Mouse (Mus musculus) liver, embryonic 11.5 days (tissue): ENCODE data around the gene N4bp3. TPM values are rescaled to one million over a fixed set of nuclear protein-coding genes. Genes with fewer than 3 reads are reported as not detected.

Experiments used
- ATAC-seq: fragments of 200-750 bp; cut with Nextera tagmentation; replicated peaks from 2 replicates; pipeline ENCODE4 v1.8.0; 2017; ENCODE audit warnings: moderate number of reproducible peaks, mild to moderate bottlenecking, moderate TSS enrichment, moderate library complexity; ENCODE audit not compliant: low FRiP score
- DNase-seq: peaks from one replicate; pipeline ENCODE4 v3.0.0-alpha.2; 2017; ENCODE audit warnings: low spot score
- H3K27ac ChIP-seq: fragments of 300-500 bp; sonication (generic); 2 replicates; pipeline ENCODE4 v1.5.1; 2014; ENCODE audit warnings: mild to moderate bottlenecking, low read depth, low read length, control low read depth
- H3K27me3 ChIP-seq: fragments of 300-500 bp; sonication (generic); replicated peaks from 2 replicates; pipeline ENCODE4 v1.6.1; 2014; ENCODE audit warnings: low read length, mixed read lengths; ENCODE audit not compliant: control insufficient read depth, insufficient read depth
- H3K36me3 ChIP-seq: fragments of 300-500 bp; sonication (generic); 2 replicates; pipeline ENCODE4 v1.6.1; 2014; ENCODE audit warnings: mild to moderate bottlenecking, low read length, moderate library complexity, mixed read lengths; ENCODE audit not compliant: control insufficient read depth, insufficient read depth
- H3K4me1 ChIP-seq: fragments of 300-500 bp; sonication (generic); replicated peaks from 2 replicates; pipeline ENCODE4 v1.6.1; 2014; ENCODE audit warnings: low read length, mixed read lengths; ENCODE audit not compliant: control insufficient read depth, insufficient read depth
- H3K4me2 ChIP-seq: fragments of 300-500 bp; sonication (generic); 2 replicates; pipeline ENCODE4 v1.6.1; 2014; ENCODE audit warnings: mild to moderate bottlenecking, control low read depth, moderate library complexity
- H3K4me3 ChIP-seq: fragments of 300-500 bp; sonication (generic); 2 replicates; pipeline ENCODE4 v1.5.1; 2014; ENCODE audit warnings: low read depth, low read length, control low read depth
- H3K9ac ChIP-seq: fragments of 300-500 bp; sonication (generic); 2 replicates; pipeline ENCODE4 v1.6.1; 2014; ENCODE audit warnings: low read depth, low read length, control low read depth
- H3K9me3 ChIP-seq: fragments of 300-500 bp; sonication (generic); 2 replicates; pipeline ENCODE4 v1.6.1; 2016; ENCODE audit warnings: low read length, inconsistent platforms, mixed read lengths; ENCODE audit not compliant: control insufficient read depth
- WGBS: fragments of 180-500 bp; shearing (Covaris S2); extraction: QIAGEN DNeasy Blood & Tissue Kit; methylation state at CpG from one replicate; pipeline ENCODE4 v1.1.7; 2014; 5-methylcytosine and 5-hydroxymethylcytosine counted together
- polyA plus RNA-seq: library from polyadenylated mRNA; unstranded; fragments of >200 nt; fragmentation: Nextera tagmentation; extraction: Ambion mirVana; gene quantifications from 2 replicates; pipeline ENCODE4 v1.2.1, GENCODE M21; 2014

N4bp3 gene
- polyA plus RNA-seq, 1 experiment from 2014 or later, result 7.2 TPM

DNA sequence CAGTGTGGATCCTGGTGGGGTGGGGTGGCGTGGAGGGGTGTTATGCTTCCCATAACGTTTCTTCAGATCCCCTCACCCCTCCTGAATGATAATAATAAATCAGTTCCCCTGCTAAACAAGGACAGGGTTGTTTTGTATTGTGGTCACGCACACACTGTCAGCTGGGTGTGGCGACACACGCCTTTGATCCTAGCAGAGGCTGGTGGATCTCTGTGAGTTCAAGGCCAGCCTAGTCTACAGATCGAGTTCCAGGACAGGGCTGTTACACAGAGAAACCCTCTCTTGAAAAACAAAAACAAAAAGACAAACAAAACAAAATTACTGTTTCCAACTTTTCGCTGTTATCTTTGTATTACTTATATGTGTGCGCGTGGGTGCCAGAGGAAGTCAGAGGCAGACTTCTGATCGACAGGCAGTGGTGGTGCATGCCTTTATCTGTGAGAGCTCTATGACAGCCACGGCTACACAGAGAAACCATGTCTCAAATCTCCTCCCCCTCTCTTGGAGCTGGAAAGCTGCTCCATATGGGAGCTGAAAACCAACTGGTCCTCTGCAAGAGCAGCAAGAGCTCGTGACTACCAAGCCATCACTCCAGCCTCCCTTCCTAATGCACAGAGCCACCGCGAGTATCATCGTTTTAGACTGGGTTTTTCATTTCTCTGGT is 20.9 kb downstream of the N4bp3 start:
- ATAC-seq (no peak), DNase-seq (no peak)
- H3K9me3 ChIP-seq, result no peaks in the 10 kb centered on the region
- H3K4me2 ChIP-seq, result no peak overlapping the region
- H3K4me3 ChIP-seq, result no peak overlapping the region
- WGBS, result 65% methylated on average over 15 of the region's 15 CpGs
- no peak overlapping the region for H3K27ac ChIP-seq
- H3K36me3 ChIP-seq, result peaks cover 27% of the 10 kb centered on the region
- no peaks in the 10 kb centered on the region for H3K27me3 ChIP-seq
- peaks cover 14% of the 10 kb centered on the region for H3K4me1 ChIP-seq
- H3K9ac ChIP-seq, result no peak overlapping the region

DNA sequence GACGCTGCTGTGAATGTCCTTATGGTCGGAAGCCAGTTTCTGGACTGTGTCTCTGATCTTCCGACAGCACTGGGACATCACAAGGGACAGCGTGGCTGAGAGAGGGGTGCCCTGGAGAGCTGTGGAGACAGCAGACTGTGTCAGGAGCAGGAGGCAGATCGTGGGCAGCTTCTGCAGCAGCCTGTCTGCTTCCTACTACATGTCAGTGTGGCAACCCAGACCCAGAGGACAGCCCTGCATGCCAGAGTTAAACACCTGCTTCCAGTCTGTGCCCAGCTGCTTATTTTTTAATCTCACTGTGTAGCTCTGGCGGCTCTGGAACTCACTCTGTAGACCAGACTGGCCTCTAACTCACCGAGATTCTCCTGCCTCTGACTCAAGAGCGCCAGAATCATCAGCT is 22.7 kb downstream of the N4bp3 start:
- Histone ChIP-seq H3K4me3 (no peak overlapping the region), H3K27me3 (no peaks in the 10 kb centered on the region), H3K4me2 (no peak overlapping the region), H3K9ac (no peak overlapping the region), H3K9me3 (no peaks in the 10 kb centered on the region), H3K4me1 (peaks cover 14% of the 10 kb centered on the region), H3K27ac (no peak overlapping the region), H3K36me3 (peaks cover 43% of the 10 kb centered on the region)
- DNase-seq (no peak), ATAC-seq (no peak)
- WGBS, result 90% methylated on average over 8 of the region's 8 CpGs

DNA sequence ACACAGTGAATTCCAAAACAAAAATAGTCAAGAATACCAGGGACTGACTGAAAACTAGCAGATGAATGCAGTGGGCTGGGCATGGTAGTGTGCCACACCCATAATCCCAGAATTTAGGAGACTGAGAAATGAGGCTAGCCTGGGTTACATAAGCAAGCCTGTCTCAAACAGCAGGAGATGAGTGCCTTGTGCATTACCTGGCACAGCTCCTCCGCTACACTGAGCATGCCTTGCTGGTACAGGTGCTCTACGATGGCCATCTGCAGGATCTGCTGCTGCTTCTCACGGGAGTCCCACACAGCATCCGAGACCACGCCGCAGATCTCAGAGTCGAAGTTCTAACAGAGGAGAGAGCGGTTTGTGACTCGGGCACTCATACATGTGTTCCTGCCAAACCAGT is 23.2 kb downstream of the N4bp3 start:
- peaks cover 47% of the 10 kb centered on the region for H3K36me3 ChIP-seq
- 93% methylated on average over 9 of the region's 9 CpGs for WGBS
- no peak overlapping the region for H3K4me2 ChIP-seq

DNA sequence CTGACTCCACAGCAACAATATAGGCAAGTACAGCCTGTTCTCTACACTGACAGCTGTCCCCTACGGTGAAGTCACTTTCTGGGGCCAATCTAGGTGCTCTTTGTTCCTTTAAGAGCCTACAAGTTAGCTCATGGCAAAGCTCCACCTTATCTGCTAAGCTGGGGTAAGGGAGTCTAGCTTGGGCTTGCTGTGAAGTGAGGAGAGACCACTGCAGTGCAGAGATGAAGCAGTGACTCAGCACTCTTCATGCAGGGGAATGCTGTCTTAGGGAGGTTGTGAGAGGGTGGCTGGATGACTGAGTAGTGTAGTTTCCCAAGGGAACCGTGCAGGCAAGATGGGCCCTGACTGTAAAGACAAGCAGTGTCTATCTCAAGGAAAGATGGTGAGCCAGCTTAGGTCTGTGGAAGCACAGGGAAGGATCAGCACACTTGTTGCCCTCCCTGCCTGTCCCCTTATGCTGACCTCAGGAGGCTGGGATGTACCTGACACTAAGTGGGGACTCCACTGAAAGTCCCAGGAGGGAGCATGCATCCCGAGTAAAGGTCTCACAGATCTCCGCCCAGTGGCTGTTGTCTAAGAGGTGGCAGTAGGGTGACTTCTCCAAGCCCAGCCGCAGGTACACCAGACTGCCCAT is 25.3 kb downstream of the N4bp3 start:
- H3K9me3 ChIP-seq, result no peaks in the 10 kb centered on the region
- 0 out of 2 replicates have a peak overlapping the region, but pooled peaks have one; percentile 8 for H3K9ac ChIP-seq
- peaks cover 27% of the 10 kb centered on the region for H3K4me1 ChIP-seq
- peak; percentile 80 for ATAC-seq
- no peak overlapping the region for H3K4me3 ChIP-seq
- H3K27me3 ChIP-seq, result no peaks in the 10 kb centered on the region
- no peak for DNase-seq
- peak overlapping the region; percentile 40; the same call in 1 of the 2 replicates for H3K27ac ChIP-seq
- peak overlapping the region; percentile 21; the same call in 1 of the 2 replicates for H3K4me2 ChIP-seq
- H3K36me3 ChIP-seq, result peaks cover 56% of the 10 kb centered on the region
- WGBS, result 75% methylated on average over 5 of the region's 5 CpGs

More for the DNA sequence above, 23.2 kb downstream of the N4bp3 start:
- no peaks in the 10 kb centered on the region for H3K27me3 ChIP-seq
- H3K9ac ChIP-seq, result no peak overlapping the region
- DNase-seq (no peak), ATAC-seq (no peak)
- no peak overlapping the region for H3K4me3 ChIP-seq
- H3K9me3 ChIP-seq, result no peaks in the 10 kb centered on the region
- H3K4me1 ChIP-seq, result peaks cover 14% of the 10 kb centered on the region
- H3K27ac ChIP-seq, result no peak overlapping the region

DNA sequence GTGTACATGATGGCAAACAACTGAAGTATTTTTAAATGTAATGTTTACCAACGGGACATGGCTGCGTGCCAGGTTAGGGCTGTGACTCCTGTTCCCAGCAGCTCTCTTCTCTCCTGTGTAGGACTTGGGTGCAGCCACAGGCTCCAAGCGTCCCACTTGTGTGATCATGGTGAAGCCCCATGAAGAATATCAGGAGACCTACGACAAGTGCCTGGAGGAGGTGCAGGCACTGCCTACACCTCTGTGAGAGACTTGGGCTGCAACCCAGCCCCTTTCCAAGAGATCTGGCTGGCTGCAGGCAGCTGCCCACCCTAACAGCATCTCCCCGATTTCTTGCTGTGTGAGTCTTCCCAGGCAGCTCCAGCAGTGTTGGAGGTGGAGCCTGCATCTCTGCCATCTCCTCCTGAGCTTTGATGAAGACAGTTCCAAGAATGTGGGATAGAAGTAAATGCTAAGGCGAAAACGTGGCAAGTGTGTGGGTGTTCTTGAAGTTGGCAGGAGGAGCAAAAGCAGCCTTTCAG is 27.6 kb downstream of the N4bp3 start:
- no peak for DNase-seq
- H3K36me3 ChIP-seq, result peaks cover 48% of the 10 kb centered on the region
- H3K9ac ChIP-seq, result no peak overlapping the region
- H3K4me2 ChIP-seq, result no peak overlapping the region
- H3K27ac ChIP-seq, result no peak overlapping the region
- ATAC-seq, result no peak
- H3K4me1 ChIP-seq, result peaks cover 22% of the 10 kb centered on the region
- 87% methylated on average over 7 of the region's 7 CpGs for WGBS
- H3K4me3 ChIP-seq, result no peak overlapping the region
- no peaks in the 10 kb centered on the region for H3K9me3 ChIP-seq
- H3K27me3 ChIP-seq, result no peaks in the 10 kb centered on the region

DNA sequence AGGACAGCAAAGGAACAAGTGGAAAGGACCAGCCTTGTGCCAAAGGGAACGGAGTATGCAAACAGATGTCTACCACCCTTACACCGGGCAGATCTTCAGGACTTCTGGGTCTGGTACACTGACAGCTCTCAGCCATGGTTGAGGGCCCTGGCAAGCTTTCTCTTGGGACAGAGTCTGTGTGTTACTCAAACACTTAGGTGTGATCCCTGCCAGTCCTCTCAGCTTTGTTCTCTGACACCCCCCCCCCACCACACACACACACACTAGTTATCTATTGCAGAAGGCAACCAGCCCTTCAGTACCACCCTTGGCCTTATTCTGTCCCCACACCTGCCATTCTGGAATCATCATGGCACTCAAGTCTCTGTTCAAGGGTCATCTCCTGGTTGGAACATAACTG is 28.9 kb downstream of the N4bp3 start:
- ATAC-seq (no peak), DNase-seq (no peak)
- Histone ChIP-seq H3K36me3 (peaks cover 42% of the 10 kb centered on the region), H3K4me1 (peaks cover 22% of the 10 kb centered on the region), H3K4me2 (peak overlapping the region; percentile 90), H3K4me3 (peak overlapping the region; percentile 80; the same call in 1 of the 2 replicates), H3K9me3 (no peaks in the 10 kb centered on the region), H3K27ac (no peak overlapping the region), H3K9ac (0 out of 2 replicates have a peak overlapping the region, but pooled peaks have one; percentile 26), H3K27me3 (no peaks in the 10 kb centered on the region)
- WGBS, result 84% methylated on average over 2 of the region's 2 CpGs

DNA sequence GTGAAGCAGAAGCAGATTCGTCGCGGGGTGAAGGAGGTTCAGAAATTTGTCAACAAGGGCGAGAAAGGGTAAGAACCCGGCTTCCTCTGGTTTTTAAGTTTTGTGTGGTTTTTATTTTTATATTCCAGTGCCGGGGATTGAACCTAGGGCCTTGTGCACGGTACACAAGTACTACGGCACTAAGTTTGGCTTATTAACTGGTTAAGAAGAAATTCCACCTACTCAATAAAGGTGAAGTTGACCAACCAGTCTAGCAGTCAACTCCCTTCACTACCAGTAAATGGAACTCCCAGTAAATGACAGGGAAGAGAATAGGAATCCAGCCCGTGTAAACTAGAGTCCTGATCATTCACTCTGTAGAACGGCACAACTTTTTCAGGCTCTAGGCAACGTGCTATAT is 30.6 kb downstream of the N4bp3 start:
- Histone ChIP-seq H3K36me3 (peaks cover 31% of the 10 kb centered on the region), H3K9ac (peak overlapping the region; percentile 78), H3K9me3 (no peaks in the 10 kb centered on the region), H3K4me2 (peak overlapping the region; percentile 90), H3K4me3 (peak overlapping the region; percentile 80), H3K4me1 (peaks cover 22% of the 10 kb centered on the region), H3K27ac (peak overlapping the region; percentile 28; the same call in 1 of the 2 replicates), H3K27me3 (no peaks in the 10 kb centered on the region)
- DNase-seq (no peak), ATAC-seq (no peak)
- under 1% methylated on average over 11 of the region's 11 CpGs for WGBS

DNA sequence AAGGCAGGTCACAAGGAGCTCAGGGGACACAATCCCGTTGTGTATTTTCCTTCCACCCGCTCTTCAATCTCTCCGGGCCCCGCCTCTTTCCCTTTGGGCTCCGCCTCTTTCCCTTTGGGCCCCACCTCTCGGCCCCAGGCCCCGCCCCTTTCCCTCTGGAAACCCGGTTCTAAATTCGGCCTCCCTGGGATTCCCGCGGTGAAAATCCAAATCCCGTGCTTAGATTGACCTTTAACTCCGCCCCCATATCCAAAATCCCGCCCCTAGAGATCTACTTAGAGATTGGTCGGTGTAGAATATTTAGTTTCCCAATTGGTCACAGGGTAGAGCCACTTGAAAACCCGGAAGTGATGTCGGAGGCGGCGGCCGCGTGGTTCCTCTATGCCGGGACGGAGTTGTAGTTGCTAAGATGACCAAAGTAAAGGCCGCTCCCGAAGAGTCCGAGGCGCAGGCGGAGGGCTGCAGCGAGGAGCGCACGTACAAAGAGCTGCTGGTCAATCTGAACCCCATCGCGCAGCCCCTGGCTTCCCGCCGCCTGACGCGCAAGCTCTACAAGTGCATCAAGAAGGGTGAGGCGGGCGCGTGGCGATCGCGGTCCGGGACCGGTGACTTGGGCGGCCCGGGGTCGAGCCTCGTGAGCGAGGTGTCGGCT is 31.1 kb downstream of the N4bp3 start, which contains the start of gene Nhp2:
TSS of gene Nhp2 (plus strand) at position 327 of the 652 bp plus-strand sequence.
- Histone ChIP-seq H3K27ac (peak within 1 kb of the TSS; percentile 28), H3K36me3 (peaks cover 29% of the 10 kb centered on the region), H3K4me3 (peak within 1 kb of the TSS; percentile 80), H3K9ac (peak within 1 kb of the TSS; percentile 78), H3K4me2 (peak within 1 kb of the TSS; percentile 90), H3K27me3 (no peaks in the 10 kb centered on the region), H3K9me3 (no peaks in the 10 kb centered on the region), H3K4me1 (peaks cover 21% of the 10 kb centered on the region)
- under 1% methylated on average over 51 of the region's 51 CpGs for WGBS
- peak; percentile 85 for ATAC-seq
- peak; percentile 96 for DNase-seq
